Mouse (Mus musculus) heart, embryonic 12.5 days (tissue): ENCODE measurements at regions not wholly inside any gene's neighbourhood (a gene's known extent, or its start where the extent isn't known, plus 50 kb on each side); places are given as distances from the start of the nearest gene placed in this dataset.
A peak's percentile ranks its signal among the peaks of the same experiment; 100 is the strongest.

Source experiments
- ATAC-seq: fragments of 200-750 bp; cut with Nextera tagmentation; 2 replicates; pipeline ENCODE4 v1.8.0; 2017; ENCODE audit warnings: moderate TSS enrichment, moderate library complexity; ENCODE audit not compliant: insufficient number of reproducible peaks, low FRiP score
- H3K27ac ChIP-seq: fragments of 300-500 bp; sonication (generic); 2 replicates; pipeline ENCODE4 v1.5.1; 2016; ENCODE audit warnings: mild to moderate bottlenecking, moderate library complexity; ENCODE audit not compliant: poor library complexity, severe bottlenecking
- H3K27me3 ChIP-seq: fragments of 300-500 bp; sonication (generic); replicated peaks from 2 replicates; pipeline ENCODE4 v1.6.1; 2016; ENCODE audit warnings: mild to moderate bottlenecking, moderate library complexity
- H3K36me3 ChIP-seq: fragments of 300-500 bp; sonication (generic); 2 replicates; pipeline ENCODE4 v1.6.1; 2016; ENCODE audit warnings: mild to moderate bottlenecking, moderate library complexity
- H3K4me1 ChIP-seq: fragments of 300-500 bp; sonication (generic); replicated peaks from 2 replicates; pipeline ENCODE4 v1.6.1; 2016; ENCODE audit warnings: mild to moderate bottlenecking
- H3K4me2 ChIP-seq: fragments of 300-500 bp; sonication (generic); 2 replicates; pipeline ENCODE4 v1.6.1; 2016; ENCODE audit warnings: mild to moderate bottlenecking, moderate library complexity
- H3K4me3 ChIP-seq: fragments of 300-500 bp; sonication (generic); 2 replicates; pipeline ENCODE4 v1.5.1; 2016; ENCODE audit warnings: mild to moderate bottlenecking
- H3K9ac ChIP-seq: fragments of 300-500 bp; sonication (generic); 2 replicates; pipeline ENCODE4 v1.6.1; 2016; ENCODE audit warnings: mild to moderate bottlenecking, moderate library complexity
- H3K9me3 ChIP-seq: fragments of 300-500 bp; sonication (generic); replicated peaks from 2 replicates; pipeline ENCODE4 v1.6.1; 2016; ENCODE audit warnings: mild to moderate bottlenecking, moderate library complexity
- WGBS: fragments of 180-500 bp; shearing (Covaris S2); methylation state at CpG from one replicate; pipeline ENCODE4 v1.1.7; 2016; 5-methylcytosine and 5-hydroxymethylcytosine counted together

- 12% methylated on average over 6 of the region's 6 CpGs for WGBS
- peak overlapping the region; percentile 60 for H3K27ac ChIP-seq
- no peaks in the 10 kb centered on the region for H3K9me3 ChIP-seq
- no peak overlapping the region for H3K4me3 ChIP-seq
- ATAC-seq: peak; percentile 64
- H3K4me2 ChIP-seq: peak overlapping the region; percentile 26; the same call in 1 of the 2 replicates
- H3K27me3 ChIP-seq: no peaks in the 10 kb centered on the region
- H3K9ac ChIP-seq: no peak overlapping the region
- peaks cover 11% of the 10 kb centered on the region for H3K4me1 ChIP-seq
- H3K36me3 ChIP-seq: no peaks in the 10 kb centered on the region
These were observed 125.5 kb upstream of the Rims1 start for GRCm38 (mm10) chr1:22931147-22931896.

DNA sequence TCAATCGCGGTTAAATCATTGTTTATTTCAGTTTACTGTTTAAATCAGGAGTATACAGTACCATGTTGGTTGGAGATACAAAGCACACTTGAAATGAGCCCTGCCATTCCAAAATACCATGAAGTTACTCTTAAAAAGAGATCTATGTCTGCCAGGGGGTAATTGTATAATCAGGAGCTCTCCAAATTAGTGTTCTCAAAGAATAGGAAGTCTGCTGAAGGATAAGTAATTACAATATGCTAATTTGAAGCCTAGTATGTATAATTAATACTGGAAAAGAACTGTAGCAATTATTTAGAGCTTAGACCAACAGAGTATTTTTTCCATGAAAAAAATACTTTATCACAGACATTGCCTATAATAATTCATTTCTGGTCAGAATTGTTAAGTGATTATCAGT is 97.2 kb upstream of the Rims1 start:
- H3K4me3 ChIP-seq: no peak overlapping the region
- 82% methylated on average over 2 of the region's 2 CpGs for WGBS
- no peak overlapping the region for H3K27ac ChIP-seq
- no peaks in the 10 kb centered on the region for H3K4me1 ChIP-seq
- no peak for ATAC-seq
- no peaks in the 10 kb centered on the region for H3K9me3 ChIP-seq
- H3K9ac ChIP-seq: no peak overlapping the region
- H3K36me3 ChIP-seq: no peaks in the 10 kb centered on the region
- H3K27me3 ChIP-seq: no peaks in the 10 kb centered on the region
- no peak overlapping the region for H3K4me2 ChIP-seq

GRCm38 (mm10) chr1:22901018-22901625 is 95.3 kb upstream of the Rims1 start:
- H3K4me1 ChIP-seq: no peaks in the 10 kb centered on the region
- WGBS: 76% methylated on average over 5 of the region's 5 CpGs
- no peak overlapping the region for H3K4me2 ChIP-seq
- H3K36me3 ChIP-seq: no peaks in the 10 kb centered on the region
- no peak overlapping the region for H3K9ac ChIP-seq
- H3K4me3 ChIP-seq: no peak overlapping the region
- no peaks in the 10 kb centered on the region for H3K9me3 ChIP-seq
- H3K27me3 ChIP-seq: no peaks in the 10 kb centered on the region
- no peak overlapping the region for H3K27ac ChIP-seq
- ATAC-seq: no peak

DNA sequence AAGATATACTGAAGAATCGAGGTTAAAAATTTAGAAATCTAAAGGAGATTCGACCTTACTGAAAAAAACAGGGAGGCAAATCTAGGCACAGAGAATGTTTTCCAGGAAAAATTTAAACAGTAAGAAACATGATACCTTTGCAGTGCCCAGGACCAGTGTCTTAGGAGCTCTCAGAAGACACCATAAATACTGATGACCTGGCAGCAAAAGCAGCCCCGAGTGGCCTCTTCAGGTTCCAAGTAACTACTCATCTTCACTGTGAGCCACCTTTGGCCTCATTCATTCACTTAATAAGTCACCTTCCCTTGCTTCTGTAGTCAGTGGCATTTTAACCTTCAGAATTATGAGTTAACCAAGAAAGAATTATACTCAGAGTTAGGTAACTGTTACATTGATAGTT is 89.3 kb upstream of the Rims1 start:
- Histone ChIP-seq H3K27me3 (no peaks in the 10 kb centered on the region), H3K9me3 (no peaks in the 10 kb centered on the region), H3K9ac (no peak overlapping the region), H3K27ac (no peak overlapping the region), H3K36me3 (no peaks in the 10 kb centered on the region), H3K4me1 (no peaks in the 10 kb centered on the region), H3K4me2 (no peak overlapping the region), H3K4me3 (no peak overlapping the region)
- 66% methylated on average over 3 of the region's 3 CpGs for WGBS
- no peak for ATAC-seq

- Histone ChIP-seq H3K4me2 (no peak overlapping the region), H3K27ac (peak overlapping the region; percentile 25; the same call in 1 of the 2 replicates), H3K4me1 (peaks cover 10% of the 10 kb centered on the region), H3K27me3 (no peaks in the 10 kb centered on the region), H3K9ac (no peak overlapping the region), H3K36me3 (no peaks in the 10 kb centered on the region), H3K9me3 (no peaks in the 10 kb centered on the region), H3K4me3 (no peak overlapping the region)
- ATAC-seq: peak; percentile 48
- WGBS: 38% methylated on average over 3 of the region's 3 CpGs
These were observed 57.2 kb upstream of the Rims1 start for GRCm38 (mm10) chr1:22862985-22863384.
